Mouse (Mus musculus) stomach, postnatal 0 days (tissue): ENCODE data around the gene Robo2.

Experiments used
- CTCF ChIP-seq: IDR thresholded peaks from 2 replicates; pipeline ENCODE4 v1.5.1; 2016; ENCODE audit warnings: antibody characterized with exemption, low read depth, mild to moderate bottlenecking, moderate library complexity
- EP300 ChIP-seq: optimal IDR thresholded peaks from 2 replicates; pipeline ENCODE3; 2016; ENCODE audit warnings: antibody characterized with exemption

- TF ChIP-seq CTCF (no peak), EP300 (no peak)
Observed at GRCm38 (mm10) chr16:73915425-73915824, 496.2 kb downstream of the Robo2 start.
